Mouse (Mus musculus) limb, embryonic 12.5 days (tissue): ENCODE measurements around the gene Rac2. TPM values are rescaled to one million over a fixed set of nuclear protein-coding genes. Genes with fewer than 3 reads are reported as not detected.

Experiments used
- ATAC-seq: fragments of 200-750 bp; cut with Nextera tagmentation; 2 replicates; pipeline ENCODE4 v1.8.0; 2017; ENCODE audit warnings: low read depth, moderate TSS enrichment; ENCODE audit not compliant: insufficient number of reproducible peaks, insufficient read depth, low FRiP score, low TSS enrichment
- H3K27ac ChIP-seq: fragments of 300-500 bp; sonication (generic); 2 replicates; pipeline ENCODE4 v1.5.1; 2016; ENCODE audit warnings: mild to moderate bottlenecking, moderate library complexity
- H3K27me3 ChIP-seq: fragments of 300-500 bp; sonication (generic); 2 replicates; pipeline ENCODE4 v1.6.1; 2016; ENCODE audit warnings: mild to moderate bottlenecking, moderate library complexity
- H3K36me3 ChIP-seq: fragments of 300-500 bp; sonication (generic); 2 replicates; pipeline ENCODE4 v1.6.1; 2016; ENCODE audit warnings: mild to moderate bottlenecking, moderate library complexity
- H3K4me1 ChIP-seq: fragments of 300-500 bp; sonication (generic); replicated peaks from 2 replicates; pipeline ENCODE4 v1.6.1; 2016
- H3K4me2 ChIP-seq: fragments of 300-500 bp; sonication (generic); 2 replicates; pipeline ENCODE4 v1.6.1; 2016; ENCODE audit warnings: mild to moderate bottlenecking, moderate library complexity
- H3K4me3 ChIP-seq: fragments of 300-500 bp; sonication (generic); replicated peaks from 2 replicates; pipeline ENCODE4 v1.5.1; 2016; ENCODE audit warnings: mild to moderate bottlenecking
- H3K9ac ChIP-seq: fragments of 300-500 bp; sonication (generic); replicated peaks from 2 replicates; pipeline ENCODE4 v1.6.1; 2016; ENCODE audit warnings: mild to moderate bottlenecking, moderate library complexity
- H3K9me3 ChIP-seq: fragments of 300-500 bp; sonication (generic); 2 replicates; pipeline ENCODE4 v1.6.1; 2016; ENCODE audit warnings: mild to moderate bottlenecking, moderate library complexity
- WGBS: fragments of 180-500 bp; shearing (Covaris S2); methylation state at CpG from one replicate; pipeline ENCODE4 v1.1.7; 2016; 5-methylcytosine and 5-hydroxymethylcytosine counted together
- polyA plus RNA-seq: library from polyadenylated mRNA; unstranded; fragments of >200 nt; fragmentation: Nextera tagmentation; extraction: Ambion mirVana; gene quantifications from 2 replicates; pipeline ENCODE4 v1.2.1, GENCODE M21; 2016

Gene Rac2
- polyA plus RNA-seq, 1 experiment from 2014 or later, result 5.1 TPM

GRCm38 (mm10) chr15:78597729-78598128 lies 25.1 kb upstream of the Rac2 start:
- peaks cover 7% of the 10 kb centered on the region; the same call in 1 of the 2 replicates for H3K9me3 ChIP-seq
- no peaks in the 10 kb centered on the region for H3K4me1 ChIP-seq
- no peak for ATAC-seq
- 66% methylated on average over 4 of the region's 4 CpGs for WGBS
- no peak overlapping the region for H3K4me2 ChIP-seq
- no peaks in the 10 kb centered on the region for H3K36me3 ChIP-seq
- no peak overlapping the region for H3K4me3 ChIP-seq
- H3K27me3 ChIP-seq, result no peaks in the 10 kb centered on the region; the same call in 1 of the 2 replicates
- no peak overlapping the region for H3K27ac ChIP-seq
- H3K9ac ChIP-seq, result no peak overlapping the region

GRCm38 (mm10) chr15:78596914-78597313 lies 24.3 kb upstream of the Rac2 start, which contains the start of gene Cyth4:
Cyth4 (plus strand) TSS chr15:78597047.
- H3K27ac ChIP-seq, result no peak within 1 kb of the TSS
- H3K9ac ChIP-seq, result no peak within 1 kb of the TSS
- H3K27me3 ChIP-seq, result no peaks in the 10 kb centered on the region; the same call in 1 of the 2 replicates
- H3K4me1 ChIP-seq, result no peaks in the 10 kb centered on the region
- no peak for ATAC-seq
- H3K4me3 ChIP-seq, result no peak within 1 kb of the TSS
- no peak within 1 kb of the TSS for H3K4me2 ChIP-seq
- 85% methylated on average over 7 of the region's 7 CpGs for WGBS
- no peaks in the 10 kb centered on the region for H3K36me3 ChIP-seq
- H3K9me3 ChIP-seq, result no peaks in the 10 kb centered on the region

GRCm38 (mm10) chr15:78596504-78596903 lies 23.9 kb upstream of the Rac2 start:
- 82% methylated on average over 6 of the region's 6 CpGs for WGBS

GRCm38 (mm10) chr15:78595468-78595867 lies 22.9 kb upstream of the Rac2 start:
- Histone ChIP-seq H3K27me3 (no peaks in the 10 kb centered on the region; the same call in 1 of the 2 replicates), H3K9ac (no peak overlapping the region), H3K27ac (no peak overlapping the region), H3K4me3 (no peak overlapping the region), H3K9me3 (no peaks in the 10 kb centered on the region), H3K36me3 (no peaks in the 10 kb centered on the region), H3K4me2 (no peak overlapping the region), H3K4me1 (no peaks in the 10 kb centered on the region)
- no peak for ATAC-seq
- 71% methylated on average over 5 of the region's 5 CpGs for WGBS

More at GRCm38 (mm10) chr15:78596504-78596903, 23.9 kb upstream of the Rac2 start:
- H3K4me2 ChIP-seq, result no peak overlapping the region
- H3K36me3 ChIP-seq, result no peaks in the 10 kb centered on the region
- no peak for ATAC-seq
- H3K9me3 ChIP-seq, result no peaks in the 10 kb centered on the region
- H3K4me1 ChIP-seq, result no peaks in the 10 kb centered on the region
- no peak overlapping the region for H3K27ac ChIP-seq
- no peaks in the 10 kb centered on the region; the same call in 1 of the 2 replicates for H3K27me3 ChIP-seq
- no peak overlapping the region for H3K9ac ChIP-seq
- H3K4me3 ChIP-seq, result no peak overlapping the region

GRCm38 (mm10) chr15:78594831-78595230 lies 22.2 kb upstream of the Rac2 start:
- H3K4me1 ChIP-seq, result no peaks in the 10 kb centered on the region
- ATAC-seq, result no peak
- H3K9me3 ChIP-seq, result no peaks in the 10 kb centered on the region
- H3K4me3 ChIP-seq, result no peak overlapping the region
- no peaks in the 10 kb centered on the region; the same call in 1 of the 2 replicates for H3K27me3 ChIP-seq
- H3K36me3 ChIP-seq, result no peaks in the 10 kb centered on the region
- 93% methylated on average over 2 of the region's 2 CpGs for WGBS
- no peak overlapping the region for H3K9ac ChIP-seq
- H3K27ac ChIP-seq, result no peak overlapping the region
- H3K4me2 ChIP-seq, result no peak overlapping the region

- Histone ChIP-seq H3K4me2 (no peak overlapping the region), H3K27ac (no peak overlapping the region), H3K9ac (no peak overlapping the region), H3K4me1 (no peaks in the 10 kb centered on the region), H3K36me3 (no peaks in the 10 kb centered on the region), H3K27me3 (no peaks in the 10 kb centered on the region; the same call in 1 of the 2 replicates), H3K4me3 (no peak overlapping the region), H3K9me3 (no peaks in the 10 kb centered on the region)
- no peak for ATAC-seq
- WGBS, result 85% methylated on average over 7 of the region's 7 CpGs
Measured at GRCm38 (mm10) chr15:78593896-78594425, 21.4 kb upstream of the Rac2 start.

GRCm38 (mm10) chr15:78592452-78592968 lies 19.9 kb upstream of the Rac2 start:
- no peaks in the 10 kb centered on the region; the same call in 1 of the 2 replicates for H3K27me3 ChIP-seq
- H3K4me3 ChIP-seq, result no peak overlapping the region
- H3K9me3 ChIP-seq, result no peaks in the 10 kb centered on the region
- no peaks in the 10 kb centered on the region for H3K36me3 ChIP-seq
- no peak overlapping the region for H3K4me2 ChIP-seq
- WGBS, result 78% methylated on average over 14 of the region's 14 CpGs
- H3K27ac ChIP-seq, result no peak overlapping the region
- no peak for ATAC-seq
- H3K9ac ChIP-seq, result no peak overlapping the region
- H3K4me1 ChIP-seq, result no peaks in the 10 kb centered on the region

- no peak for ATAC-seq
- WGBS, result 61% methylated on average over 14 of the region's 15 CpGs
- Histone ChIP-seq H3K4me3 (no peak overlapping the region), H3K36me3 (no peaks in the 10 kb centered on the region), H3K27ac (no peak overlapping the region), H3K4me1 (no peaks in the 10 kb centered on the region), H3K27me3 (no peaks in the 10 kb centered on the region; the same call in 1 of the 2 replicates), H3K4me2 (no peak overlapping the region), H3K9me3 (no peaks in the 10 kb centered on the region), H3K9ac (no peak overlapping the region)
Measured at GRCm38 (mm10) chr15:78591680-78592451, 19.3 kb upstream of the Rac2 start.

- Histone ChIP-seq H3K27ac (no peak overlapping the region), H3K36me3 (no peaks in the 10 kb centered on the region), H3K4me1 (no peaks in the 10 kb centered on the region), H3K4me3 (no peak overlapping the region), H3K4me2 (no peak overlapping the region), H3K27me3 (no peaks in the 10 kb centered on the region; the same call in 1 of the 2 replicates), H3K9me3 (0 out of 2 replicates have a peak, but pooled peaks cover 3% of the 10 kb centered on the region), H3K9ac (no peak overlapping the region)
- WGBS, result 75% methylated on average over 6 of the region's 6 CpGs
- no peak for ATAC-seq
Measured at GRCm38 (mm10) chr15:78590785-78591184, 18.2 kb upstream of the Rac2 start.

- peaks cover 3% of the 10 kb centered on the region; the same call in 1 of the 2 replicates for H3K9me3 ChIP-seq
- no peak overlapping the region for H3K27ac ChIP-seq
- H3K36me3 ChIP-seq, result no peaks in the 10 kb centered on the region
- H3K9ac ChIP-seq, result no peak overlapping the region
- H3K27me3 ChIP-seq, result no peaks in the 10 kb centered on the region; the same call in 1 of the 2 replicates
- H3K4me2 ChIP-seq, result no peak overlapping the region
- H3K4me1 ChIP-seq, result no peaks in the 10 kb centered on the region
- no peak overlapping the region for H3K4me3 ChIP-seq
- WGBS, result 80% methylated on average over 6 of the region's 6 CpGs
- ATAC-seq, result no peak
Measured at GRCm38 (mm10) chr15:78589936-78590335, 17.4 kb upstream of the Rac2 start.

- Histone ChIP-seq H3K36me3 (no peaks in the 10 kb centered on the region), H3K4me1 (no peaks in the 10 kb centered on the region), H3K27ac (no peak overlapping the region), H3K4me3 (no peak overlapping the region), H3K4me2 (no peak overlapping the region), H3K9me3 (peaks cover 7% of the 10 kb centered on the region; the same call in 1 of the 2 replicates), H3K9ac (no peak overlapping the region), H3K27me3 (peaks cover under 1% of the 10 kb centered on the region; the same call in 1 of the 2 replicates)
- no peak for ATAC-seq
- WGBS, result 81% methylated on average over 4 of the region's 4 CpGs
Measured at GRCm38 (mm10) chr15:78588900-78589299, 16.3 kb upstream of the Rac2 start.
